Mouse (Mus musculus): ENCODE results near the gene Pcbd1. TPM values are rescaled to one million over a fixed set of nuclear protein-coding genes. Genes with fewer than 3 reads are reported as not detected.
"Not testable (repeated sequence)": the region's sequence is repeated elsewhere in the genome, so short reads cannot be mapped to it uniquely, and the experiment has no call there.

Pcbd1 gene
- total RNA-seq, 2 experiments from 2014 or later: 12.6 to 15.1 TPM

GRCm38 (mm10) chr10:61103564-61104114 is 14.5 kb downstream of the Pcbd1 start:
- DNase-seq: no peak

- no peak for DNase-seq
Measured at GRCm38 (mm10) chr10:61114246-61114720, 25.2 kb downstream of the Pcbd1 start.

DNA sequence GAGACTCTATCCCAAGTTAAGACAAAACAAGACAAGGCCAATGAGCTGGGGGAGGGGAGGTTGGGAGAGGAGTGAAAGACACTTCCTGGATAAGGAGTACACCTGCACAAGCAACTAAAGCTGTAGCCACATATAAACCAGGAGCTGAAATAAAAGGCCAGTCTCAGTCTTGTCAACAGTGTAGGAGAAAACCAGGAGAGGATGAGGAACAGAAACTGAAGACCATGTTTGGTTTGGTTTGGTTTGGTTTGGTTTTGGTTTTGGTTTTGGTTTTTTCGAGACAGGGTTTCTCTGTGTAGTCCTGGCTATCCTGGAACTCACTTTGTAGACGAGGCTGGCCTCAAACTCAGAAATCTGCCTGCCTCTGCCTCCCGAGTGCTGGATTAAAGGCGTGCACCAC is 32.6 kb downstream of the Pcbd1 start:
- DNase-seq: not testable (repeated sequence)

- DNase-seq: no peak
Measured at GRCm38 (mm10) chr10:61123276-61123913, 34.3 kb downstream of the Pcbd1 start.

- no peak for DNase-seq
Measured at GRCm38 (mm10) chr10:61124462-61124861, 35.3 kb downstream of the Pcbd1 start.

DNA sequence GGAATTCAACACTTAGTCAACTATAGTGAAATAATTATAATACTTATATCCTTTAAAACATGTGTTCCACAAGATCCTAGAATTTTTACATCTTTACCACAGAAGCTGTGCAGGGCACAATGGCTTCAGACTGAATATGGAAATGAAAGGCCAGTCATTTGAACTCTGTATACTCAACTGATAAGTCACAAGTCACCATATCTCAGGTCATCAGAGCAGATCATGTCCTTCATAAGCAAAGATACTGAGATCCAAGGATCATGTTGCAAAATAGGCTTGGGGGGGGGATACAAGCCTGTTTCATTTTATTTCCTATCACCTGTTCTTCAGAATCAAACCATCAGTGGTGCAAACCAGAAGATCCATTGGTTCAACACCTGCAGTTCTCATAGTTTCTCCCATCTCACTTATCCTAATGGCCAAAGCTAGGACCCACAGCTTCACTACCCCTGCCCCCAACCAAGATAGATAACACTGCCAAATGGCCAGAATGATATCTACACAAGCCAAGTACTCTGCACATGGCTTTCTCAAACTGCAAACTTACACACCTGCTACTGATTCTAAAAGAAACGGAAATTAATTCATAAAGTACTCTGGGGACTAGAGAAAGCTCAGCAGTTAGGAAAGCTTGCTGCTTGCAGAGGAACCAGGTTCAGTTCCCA is 39.7 kb downstream of the Pcbd1 start:
- no peak for DNase-seq

GRCm38 (mm10) chr10:61130959-61131358 is 41.8 kb downstream of the Pcbd1 start:
- no peak for DNase-seq

GRCm38 (mm10) chr10:61134041-61134440 is 44.9 kb downstream of the Pcbd1 start:
- no peak for DNase-seq

DNA sequence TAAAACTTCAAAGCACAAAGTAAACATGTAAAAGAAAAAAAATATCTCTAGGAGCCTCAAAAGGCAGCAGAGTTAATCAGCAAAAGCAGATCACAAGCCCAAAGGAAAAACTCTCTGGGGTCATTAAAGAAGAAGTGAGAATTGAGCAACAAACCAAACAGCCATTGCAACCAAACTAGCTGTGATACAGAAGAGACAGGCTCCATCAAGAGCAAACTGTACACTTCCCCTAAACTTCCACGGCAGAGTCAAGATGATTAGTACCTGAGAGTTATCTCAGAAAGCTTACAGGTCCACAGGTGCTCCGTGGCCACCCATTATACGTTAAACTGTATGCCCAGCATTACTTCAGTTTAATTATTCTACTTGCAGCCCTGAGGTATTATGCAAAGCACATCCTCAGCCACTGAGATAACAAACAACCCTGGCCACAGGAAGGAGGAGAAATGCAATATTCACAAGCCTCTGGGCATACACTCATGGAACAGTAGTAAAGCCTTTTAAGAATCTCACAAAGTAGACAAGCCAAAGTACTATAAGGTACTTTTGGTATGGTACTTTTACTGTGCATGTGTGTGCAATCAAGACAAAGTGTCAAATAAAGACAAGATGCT is 46.2 kb downstream of the Pcbd1 start:
- no peak for DNase-seq

DNA sequence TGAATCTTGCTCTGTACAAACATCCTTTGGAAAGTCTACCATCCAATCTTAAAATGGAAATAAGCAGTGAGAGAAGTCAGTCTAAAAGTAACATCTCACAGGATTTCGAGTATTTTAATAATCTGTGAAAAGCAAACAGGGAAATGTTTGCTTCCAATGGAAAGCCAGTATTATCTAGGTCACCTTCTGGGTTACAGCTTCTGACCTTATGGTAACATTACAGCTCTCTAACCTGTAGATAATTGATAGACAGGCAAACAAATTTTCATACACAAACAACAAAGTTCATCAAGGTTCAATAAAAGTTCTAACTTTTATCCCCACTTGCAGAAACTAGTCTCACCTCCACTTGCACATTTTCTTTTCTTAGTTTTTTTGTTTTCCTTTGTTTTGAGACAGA is 48.4 kb downstream of the Pcbd1 start:
- no peak for DNase-seq

DNA sequence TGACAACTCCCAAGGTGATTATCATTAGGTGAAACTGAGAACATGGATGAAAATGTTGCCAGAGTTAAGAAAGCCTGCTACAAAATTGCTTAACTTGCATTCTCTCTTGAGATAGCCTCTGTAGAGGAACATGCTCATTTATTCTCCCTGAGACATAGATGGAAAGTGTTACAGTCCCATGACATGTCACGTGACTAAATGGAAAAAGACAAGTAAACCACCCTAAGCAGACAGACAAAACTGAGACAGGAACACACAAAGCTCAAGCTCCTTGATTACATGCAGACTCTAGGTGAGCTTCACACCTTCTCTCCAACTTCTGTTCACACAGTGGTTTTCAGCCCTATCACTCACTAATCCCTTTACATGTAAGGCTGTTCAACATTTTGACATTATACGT is 54.2 kb downstream of the Pcbd1 start:
- DNase-seq: no peak

Small RNAs within 50 kb of the gene (microRNA-seq; reads per million reads assigned to microRNA genes)
- gene Gm44308: 0 reads per million in 2 experiments

Other genes with a start within 250 kb of the Pcbd1 start
- 10 to 100 TPM; 23.5 to 23.9 TPM for gene Sgpl1, start 58.4 kb downstream of the Pcbd1 start, total RNA-seq (2021)
- 10 to 100 TPM; 11.9 to 12.1 TPM for gene Tbata, start 82.6 kb downstream of the Pcbd1 start, total RNA-seq (2021)
- 1 to 10 TPM; 1.8 TPM for gene Adamts14, start 184.1 kb downstream of the Pcbd1 start, total RNA-seq (2021)
- gene Prf1, start 208.5 kb downstream of the Pcbd1 start, total RNA-seq (2021): not detected